Mouse (Mus musculus) layer of hippocampus, postnatal 36 days (tissue): ENCODE measurements around the gene Bclaf3. TPM values are rescaled to one million over a fixed set of nuclear protein-coding genes. Genes with fewer than 3 reads are reported as not detected.
"Not testable (repeated sequence)": the region's sequence is repeated elsewhere in the genome, so short reads cannot be mapped to it uniquely, and the experiment has no call there.

Experiments
- DNase-seq, 2 experiments: peaks; one replicate each; pipeline ENCODE4 v3.0.0; 2022
- total RNA-seq, 2 experiments: library from RNA; stranded (reverse); gene quantifications; 2 replicates each; pipeline ENCODE4 v1.2.3; 2021

Gene Bclaf3
- total RNA-seq = 10 to 100 TPM; 10.1 to 10.9 TPM

GRCm38 (mm10) chrX:159526388-159526787 lies at the start of gene Bclaf3:
TSS of gene Bclaf3 (plus strand) at chrX:159526688.
- no peak for DNase-seq

GRCm38 (mm10) chrX:159478243-159478940 lies 48.1 kb upstream of the Bclaf3 start:
- not testable (repeated sequence) for DNase-seq

- no peak for DNase-seq
Observed at GRCm38 (mm10) chrX:159484247-159484646, 42.2 kb upstream of the Bclaf3 start.

GRCm38 (mm10) chrX:159503181-159503580 lies 23.3 kb upstream of the Bclaf3 start:
- DNase-seq = no peak

- no peak for DNase-seq
Observed at GRCm38 (mm10) chrX:159508331-159509036, 18.0 kb upstream of the Bclaf3 start.

- no peak for DNase-seq
Observed at GRCm38 (mm10) chrX:159509042-159509441, 17.4 kb upstream of the Bclaf3 start.

GRCm38 (mm10) chrX:159509847-159510715 lies 16.4 kb upstream of the Bclaf3 start:
- DNase-seq = no peak

- DNase-seq = no peak
Observed at GRCm38 (mm10) chrX:159510716-159511051, 15.8 kb upstream of the Bclaf3 start.

GRCm38 (mm10) chrX:159515599-159515998 lies 10.9 kb upstream of the Bclaf3 start:
- no peak for DNase-seq

- no peak for DNase-seq
Observed at GRCm38 (mm10) chrX:159521780-159522179, 4.7 kb upstream of the Bclaf3 start.

- DNase-seq = no peak
Observed at GRCm38 (mm10) chrX:159522651-159523050, 3.8 kb upstream of the Bclaf3 start.

GRCm38 (mm10) chrX:159532427-159532810 lies 5.9 kb downstream of the Bclaf3 start:
- DNase-seq = peak; percentile 94

GRCm38 (mm10) chrX:159532811-159533462 lies 6.4 kb downstream of the Bclaf3 start:
- peak in 1 of 2 experiments; percentile 4 for DNase-seq

GRCm38 (mm10) chrX:159541936-159542335 lies 15.4 kb downstream of the Bclaf3 start:
- no peak for DNase-seq

GRCm38 (mm10) chrX:159547093-159547492 lies 20.6 kb downstream of the Bclaf3 start:
- DNase-seq = no peak

GRCm38 (mm10) chrX:159584738-159585137 lies 58.2 kb downstream of the Bclaf3 start:
- not testable (repeated sequence) for DNase-seq

GRCm38 (mm10) chrX:159591633-159592032 lies 65.1 kb downstream of the Bclaf3 start:
- no peak for DNase-seq

- DNase-seq = no peak
Observed at GRCm38 (mm10) chrX:159597502-159597901, 71.0 kb downstream of the Bclaf3 start.

GRCm38 (mm10) chrX:159604832-159605231 lies 78.3 kb downstream of the Bclaf3 start:
- no peak for DNase-seq

GRCm38 (mm10) chrX:159606936-159607335 lies 80.4 kb downstream of the Bclaf3 start:
- no peak for DNase-seq

GRCm38 (mm10) chrX:159626208-159626906 lies 99.9 kb downstream of the Bclaf3 start:
- peak; percentile 3 to 6 for DNase-seq
